Mouse (Mus musculus) retina, adult 2 months (tissue): ENCODE measurements at regions not wholly inside any gene's neighbourhood (a gene's known extent, or its start where the extent isn't known, plus 50 kb on each side); places are given as distances from the start of the nearest gene placed in this dataset.

Experiments used
- DNase-seq: peaks from one replicate; pipeline ENCODE4 v3.0.0-alpha.2; 2012; ENCODE audit warnings: low read depth, low spot score

DNA sequence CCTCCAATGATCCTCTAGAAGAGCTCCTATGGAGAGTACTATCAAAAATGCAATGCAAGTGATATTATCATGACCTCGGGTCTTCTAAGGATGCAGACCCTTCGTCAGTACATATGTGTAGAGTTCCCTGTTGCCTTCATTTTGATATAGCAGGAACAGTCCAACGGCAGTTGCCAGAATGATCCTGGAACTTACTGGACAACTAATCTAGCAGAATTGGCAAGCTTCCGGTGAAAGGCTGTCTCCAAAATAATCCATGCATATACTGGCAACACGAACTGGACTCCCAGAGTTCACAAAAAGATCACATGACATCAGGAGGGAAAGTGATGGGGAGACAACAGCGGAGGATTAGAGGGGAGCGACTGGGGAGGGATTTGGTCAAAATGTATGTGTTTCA, 253.6 kb upstream of the Mgmt start:
- DNase-seq = no peak

DNA sequence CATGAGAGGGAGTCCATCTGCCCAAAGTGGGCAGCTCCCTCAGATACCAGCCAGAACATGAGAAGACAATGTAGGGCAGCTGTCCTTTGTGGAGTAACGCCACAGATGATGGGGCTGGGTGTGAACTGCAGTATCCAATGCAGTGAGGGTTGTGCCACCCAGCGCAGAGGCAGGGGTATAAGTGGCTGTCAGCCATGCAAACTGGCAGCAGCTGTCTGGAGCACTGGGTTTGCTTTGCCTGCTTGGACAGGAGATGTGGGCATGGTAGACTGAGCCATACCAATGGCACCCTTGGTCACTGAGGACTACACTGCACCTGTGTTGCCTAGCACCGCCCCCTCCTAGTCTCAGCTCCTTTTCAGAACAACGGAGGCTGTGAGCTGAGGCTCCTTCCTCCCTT, 244.6 kb upstream of the Mgmt start:
- no peak for DNase-seq

DNA sequence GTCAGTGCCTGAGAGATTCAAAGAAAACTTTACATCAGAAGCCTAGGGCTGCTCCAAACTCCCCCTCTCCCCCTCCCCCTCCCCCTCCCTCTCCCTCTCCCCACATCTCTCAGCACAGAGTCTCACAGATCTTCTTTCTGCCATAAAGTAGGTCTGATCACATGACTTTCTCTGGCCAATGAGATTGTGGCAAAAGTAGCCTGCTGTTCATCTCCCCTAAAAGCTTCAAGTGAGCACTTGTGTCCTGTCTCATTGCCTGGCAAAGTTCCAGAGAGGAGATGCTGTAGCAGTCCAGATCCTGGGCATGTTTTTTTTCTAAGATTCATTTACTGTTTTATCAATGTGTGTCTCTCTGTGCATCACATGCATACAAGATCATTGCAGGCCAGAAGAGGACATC, 234.5 kb upstream of the Mgmt start:
- DNase-seq = no peak

DNA sequence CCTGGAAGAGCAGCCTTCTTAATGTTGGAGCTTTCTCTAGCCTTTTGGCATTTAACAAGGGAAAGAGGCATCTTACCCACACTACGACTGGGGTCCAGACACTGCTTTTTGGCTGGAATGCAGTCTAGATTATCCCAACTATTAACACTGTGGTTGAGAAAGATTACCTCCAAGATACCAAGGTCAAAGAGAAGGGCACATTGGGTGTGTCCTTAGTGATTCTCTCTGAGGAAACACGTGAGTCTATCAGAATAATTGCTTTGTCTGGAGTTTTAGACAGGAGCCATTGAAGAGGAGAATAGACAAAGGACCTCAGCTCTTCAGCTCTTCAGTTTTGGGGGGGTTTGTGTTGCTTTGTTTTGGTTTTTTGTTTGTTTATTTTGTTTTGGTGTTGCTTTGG, 234.0 kb upstream of the Mgmt start:
- no peak for DNase-seq

DNA sequence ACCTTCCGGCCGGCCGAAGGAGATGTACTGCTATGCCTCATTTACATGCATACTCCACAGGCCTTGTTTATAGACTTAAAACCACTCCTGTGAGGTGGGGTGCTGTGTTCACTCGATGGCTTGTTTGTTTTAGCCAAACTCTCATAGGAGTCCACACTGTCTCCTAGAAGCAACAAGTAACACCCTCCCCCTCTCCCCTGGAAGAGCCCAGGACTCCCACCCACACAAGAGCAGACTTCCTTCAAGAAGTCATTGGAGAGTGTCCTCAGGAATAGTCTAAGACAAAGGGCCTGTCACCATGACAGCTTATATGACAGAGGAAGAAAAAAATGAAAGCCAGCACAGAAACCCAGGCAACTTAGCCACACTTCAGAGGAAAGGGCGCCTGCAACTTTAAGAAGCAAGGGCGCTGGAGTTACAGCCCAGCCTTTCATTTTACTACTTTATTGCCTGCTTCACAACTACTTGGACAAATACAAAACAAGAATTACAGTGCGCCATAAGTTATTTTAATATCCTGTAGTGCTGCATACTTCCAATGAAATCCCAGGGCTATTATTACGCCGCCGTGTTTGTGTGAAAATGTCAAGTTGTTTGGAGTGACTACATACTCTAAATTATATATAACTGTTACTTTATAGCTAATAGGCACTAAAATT, 229.9 kb upstream of the Mgmt start:
- no peak for DNase-seq

DNA sequence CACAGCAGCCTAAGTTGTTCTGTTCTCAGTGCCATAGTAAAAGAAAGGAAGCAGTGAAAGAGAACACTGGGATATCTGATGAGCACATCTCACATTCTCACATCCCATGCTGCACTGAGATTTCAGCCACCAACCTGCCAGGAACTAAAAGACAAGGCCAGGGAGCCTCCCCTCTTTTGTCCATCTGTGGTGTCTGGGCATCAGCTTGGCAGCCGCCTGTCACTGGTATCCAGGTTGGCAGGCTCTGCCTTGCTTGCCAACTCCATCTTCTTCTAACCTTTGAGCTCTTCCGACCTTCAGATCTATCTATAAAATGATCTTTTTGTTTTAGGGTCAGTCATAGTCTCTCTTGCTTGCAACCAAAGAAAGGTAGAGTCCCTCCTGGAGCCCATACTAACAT, 228.5 kb upstream of the Mgmt start:
- DNase-seq = no peak

DNA sequence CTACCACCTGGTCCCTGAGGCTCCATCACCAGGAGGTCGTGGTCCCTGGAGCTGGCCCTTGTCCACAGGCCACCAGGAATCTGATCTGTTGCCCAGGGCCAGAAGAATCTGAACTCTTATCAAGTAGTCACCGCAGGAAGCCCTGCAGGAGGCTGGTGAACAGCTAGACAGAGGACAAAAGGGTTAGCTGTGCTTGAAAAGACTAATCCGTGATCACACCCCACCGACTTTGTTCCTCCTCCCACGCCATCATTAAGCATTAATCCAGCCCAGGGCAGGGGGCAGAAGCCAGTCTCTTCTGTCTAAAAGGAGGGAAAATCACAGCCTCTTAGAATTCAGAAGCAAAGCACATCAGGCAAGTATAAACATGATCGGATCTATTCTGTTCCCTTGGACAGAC, 227.7 kb upstream of the Mgmt start:
- DNase-seq = no peak

DNA sequence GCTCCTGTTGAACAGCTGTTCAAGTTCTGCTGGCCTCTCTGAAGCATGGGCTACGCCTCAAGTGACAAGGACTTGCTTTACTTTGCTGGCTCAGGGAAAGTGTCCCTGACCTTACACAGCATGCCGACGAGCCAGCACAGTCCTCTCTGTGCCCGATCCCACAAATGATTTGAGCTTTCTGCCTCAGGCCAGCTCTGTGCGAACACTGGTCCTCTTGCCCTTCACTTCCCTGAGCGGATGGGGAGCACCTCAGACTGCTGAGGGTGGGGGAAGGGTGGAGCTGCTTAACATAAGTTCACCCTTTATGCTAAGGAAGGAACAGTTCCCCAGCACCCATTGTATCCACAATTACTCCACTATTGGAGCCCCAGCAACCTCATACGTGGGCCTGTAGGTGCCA, 223.7 kb upstream of the Mgmt start:
- DNase-seq = no peak

DNA sequence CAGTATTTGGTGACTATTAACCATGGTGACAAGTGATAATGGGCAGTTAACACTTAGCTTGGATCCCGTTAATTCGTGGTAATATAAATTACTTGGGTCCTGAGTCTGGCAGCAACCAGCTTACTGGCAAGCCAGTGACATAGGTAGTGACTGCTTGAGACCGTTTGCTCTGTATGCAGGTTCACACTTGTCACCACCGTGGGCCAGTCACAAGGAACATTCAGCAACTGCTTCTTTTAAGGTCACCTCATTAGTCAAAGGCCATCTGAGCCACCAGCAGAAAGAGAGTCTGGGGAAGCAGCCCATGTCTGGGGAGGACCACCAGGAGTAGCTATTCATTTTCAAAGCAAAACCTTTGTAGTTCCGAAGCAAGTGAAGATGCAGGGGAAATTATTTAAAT, 220.3 kb upstream of the Mgmt start:
- no peak for DNase-seq

DNA sequence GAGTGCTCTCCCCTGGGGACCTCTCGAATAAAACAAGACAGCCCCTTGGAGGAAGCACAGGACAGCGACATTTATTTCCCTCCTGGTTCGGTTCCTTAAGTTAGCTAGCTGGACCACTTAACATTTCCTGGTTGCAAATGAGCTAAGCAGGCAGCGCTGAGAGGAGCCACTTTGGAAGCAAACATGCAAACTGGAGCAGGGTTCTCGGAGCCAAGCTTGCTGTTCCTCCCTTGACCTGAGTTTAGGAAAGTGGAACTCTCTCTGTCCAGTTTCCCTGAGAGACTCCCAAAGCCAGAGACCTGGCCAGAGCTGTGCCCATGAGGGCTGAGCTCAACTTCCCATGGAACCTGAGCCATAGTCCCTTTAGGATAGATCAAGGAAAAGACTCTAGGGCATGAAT, 219.4 kb upstream of the Mgmt start:
- DNase-seq = no peak

DNA sequence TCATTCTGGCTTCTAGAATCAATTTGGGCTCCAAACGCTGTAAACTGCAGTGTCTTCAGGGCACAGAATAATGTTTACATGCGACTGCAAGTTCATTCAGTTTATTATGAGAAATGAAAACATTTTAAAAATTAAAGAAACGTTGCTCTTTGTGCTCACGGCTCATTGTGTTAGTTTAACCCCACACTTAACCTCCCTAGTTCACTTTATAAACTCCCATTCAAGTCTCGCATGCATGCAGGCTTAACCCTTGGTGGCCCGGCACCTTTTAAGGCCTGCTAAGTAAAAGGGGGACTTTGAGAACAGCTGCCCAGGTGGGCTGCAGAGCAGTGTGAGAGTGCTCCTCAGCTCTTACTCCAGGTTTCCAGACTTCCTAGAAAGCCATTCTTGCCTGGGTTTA, 218.3 kb upstream of the Mgmt start:
- DNase-seq = no peak

DNA sequence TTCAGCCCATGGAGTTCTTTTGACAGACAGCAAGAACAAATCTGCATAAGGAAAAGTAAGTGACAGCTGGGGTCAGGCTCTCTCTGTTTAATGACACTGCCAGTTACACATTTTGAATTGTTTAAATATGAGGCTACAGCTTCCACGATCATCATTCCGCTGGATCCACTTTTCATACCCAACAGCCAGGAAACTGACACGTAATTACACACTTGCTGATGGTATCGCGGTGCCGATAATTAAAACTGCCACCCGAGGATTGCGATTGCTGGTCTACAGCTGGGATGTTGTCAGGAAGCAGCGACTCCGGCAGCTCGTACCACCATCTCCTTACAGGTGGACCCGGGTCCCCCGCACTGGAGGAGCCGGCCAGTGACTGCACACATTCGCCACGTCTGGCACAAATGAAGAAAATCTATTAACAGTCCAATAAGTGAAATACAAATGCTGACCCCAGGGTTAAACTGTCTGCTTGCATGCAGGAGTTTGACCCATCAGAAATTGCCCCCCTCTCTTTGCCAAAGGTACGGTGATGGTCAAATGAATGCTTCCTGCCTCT, 217.3 kb upstream of the Mgmt start:
- DNase-seq = no peak

DNA sequence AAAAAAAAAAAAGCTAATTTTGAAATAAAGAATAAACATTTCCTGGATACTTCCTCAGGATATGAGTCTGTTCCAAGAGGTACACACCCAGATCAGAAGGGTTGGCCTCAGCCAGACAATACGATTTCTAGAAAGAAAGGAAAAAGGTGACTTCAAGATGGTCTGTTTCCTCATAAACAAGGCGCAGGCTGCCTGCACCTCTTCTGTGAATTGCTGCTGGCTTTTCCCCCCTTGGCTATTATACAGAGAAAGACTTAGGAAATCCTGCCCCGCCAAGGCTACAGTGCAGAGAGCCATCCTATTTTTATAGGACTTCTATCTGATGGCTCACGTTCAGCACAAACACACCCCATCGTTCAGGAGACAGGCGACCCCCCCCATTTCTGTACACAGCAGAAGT, 204.8 kb upstream of the Mgmt start:
- no peak for DNase-seq

DNA sequence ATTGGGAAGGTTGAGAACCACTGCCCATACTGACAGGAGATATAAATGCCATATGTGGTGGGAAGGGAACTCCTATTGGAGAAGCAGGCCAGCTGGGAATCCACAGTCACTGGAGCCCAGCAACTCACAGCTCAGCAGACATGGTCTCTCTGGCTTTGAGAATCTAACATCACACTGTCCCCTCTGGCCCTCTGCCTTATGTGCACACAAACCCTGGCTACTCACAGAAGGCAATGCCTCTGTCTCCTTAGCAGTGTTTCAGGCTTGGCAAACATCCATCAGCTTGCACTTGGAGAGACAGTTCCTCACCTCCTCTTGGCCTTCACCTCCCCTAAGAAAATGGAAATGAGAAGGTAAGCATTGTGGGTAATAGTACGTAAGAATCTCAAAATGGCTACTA, 188.2 kb upstream of the Mgmt start:
- DNase-seq = no peak

DNA sequence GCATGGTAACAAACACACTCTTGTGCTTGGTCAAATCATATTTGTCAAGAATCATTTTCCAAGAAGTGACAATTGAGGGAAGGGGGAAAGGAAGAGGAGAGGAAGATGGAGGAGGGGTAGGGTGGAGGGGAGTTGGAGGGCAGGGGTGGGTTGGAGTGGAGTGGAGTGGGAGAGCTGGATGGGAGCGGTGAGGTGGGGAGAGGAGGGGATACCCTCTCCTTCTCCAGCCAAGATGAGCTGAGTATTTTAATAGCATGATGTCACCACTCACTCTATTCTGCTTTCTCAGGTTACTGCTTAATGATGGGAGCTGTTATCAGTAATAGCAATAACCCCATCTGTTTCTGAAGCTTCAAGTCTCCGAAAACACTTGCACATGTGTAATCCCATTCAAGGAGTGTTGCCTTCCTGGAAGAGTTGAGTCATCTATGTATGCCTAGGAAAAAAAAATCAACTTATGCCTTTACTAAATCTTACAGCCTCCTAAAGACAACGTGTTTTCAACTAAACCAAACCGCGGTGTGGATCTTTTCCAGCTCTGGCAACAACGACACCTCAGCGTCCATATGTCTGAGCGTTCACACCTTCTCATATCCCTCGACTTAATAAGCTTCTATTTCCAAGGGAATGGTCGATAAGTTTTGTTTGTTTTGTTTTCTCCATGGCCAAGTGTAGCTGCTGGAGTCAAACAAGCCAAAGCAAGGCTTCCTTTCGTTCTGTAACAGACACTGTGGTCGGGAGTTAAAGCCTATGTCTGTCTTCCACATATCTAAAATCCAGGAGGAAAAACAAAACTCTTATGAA, 187.0 kb upstream of the Mgmt start:
- DNase-seq = no peak

DNA sequence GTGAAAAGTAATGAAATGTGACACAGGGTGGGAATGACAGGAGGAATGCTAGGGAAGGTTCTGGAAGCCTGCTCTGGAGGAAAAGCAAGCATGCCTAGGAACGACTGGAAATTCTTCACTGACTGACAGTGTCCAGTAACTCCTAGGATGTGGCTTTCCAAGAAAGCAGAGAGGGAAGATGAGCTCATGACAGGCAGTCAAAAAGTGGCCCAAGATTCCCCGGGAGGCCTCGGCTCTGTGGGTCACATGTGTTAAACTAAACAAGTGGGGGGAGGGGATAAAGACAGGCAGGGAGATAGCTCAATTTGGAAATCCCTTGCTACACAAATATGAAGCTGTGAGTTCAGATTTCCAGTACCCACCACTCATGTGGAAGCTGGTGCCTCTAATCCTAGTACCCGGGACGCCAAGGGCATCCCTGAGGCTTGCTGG, 186.4 kb upstream of the Mgmt start:
- DNase-seq = no peak

DNA sequence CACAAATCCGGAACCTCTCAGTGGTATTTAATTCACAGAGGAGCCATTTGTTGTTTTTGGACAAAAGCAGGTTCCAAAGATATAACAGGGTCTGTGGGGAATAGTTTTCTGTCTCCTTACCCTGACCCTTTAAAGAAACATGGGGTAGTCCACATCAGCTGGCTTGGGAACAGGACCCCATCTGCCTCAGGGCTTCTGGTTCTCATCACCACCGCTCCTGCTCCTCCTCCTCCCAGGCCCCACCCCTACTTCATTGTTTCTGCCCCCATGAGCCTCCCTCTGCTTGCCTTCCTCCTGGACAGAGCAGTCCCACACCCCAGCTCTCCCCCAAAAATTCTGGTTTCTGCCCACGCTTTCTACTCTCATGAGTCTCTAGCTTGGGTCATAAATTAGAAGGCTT, 183.8 kb upstream of the Mgmt start:
- no peak for DNase-seq

DNA sequence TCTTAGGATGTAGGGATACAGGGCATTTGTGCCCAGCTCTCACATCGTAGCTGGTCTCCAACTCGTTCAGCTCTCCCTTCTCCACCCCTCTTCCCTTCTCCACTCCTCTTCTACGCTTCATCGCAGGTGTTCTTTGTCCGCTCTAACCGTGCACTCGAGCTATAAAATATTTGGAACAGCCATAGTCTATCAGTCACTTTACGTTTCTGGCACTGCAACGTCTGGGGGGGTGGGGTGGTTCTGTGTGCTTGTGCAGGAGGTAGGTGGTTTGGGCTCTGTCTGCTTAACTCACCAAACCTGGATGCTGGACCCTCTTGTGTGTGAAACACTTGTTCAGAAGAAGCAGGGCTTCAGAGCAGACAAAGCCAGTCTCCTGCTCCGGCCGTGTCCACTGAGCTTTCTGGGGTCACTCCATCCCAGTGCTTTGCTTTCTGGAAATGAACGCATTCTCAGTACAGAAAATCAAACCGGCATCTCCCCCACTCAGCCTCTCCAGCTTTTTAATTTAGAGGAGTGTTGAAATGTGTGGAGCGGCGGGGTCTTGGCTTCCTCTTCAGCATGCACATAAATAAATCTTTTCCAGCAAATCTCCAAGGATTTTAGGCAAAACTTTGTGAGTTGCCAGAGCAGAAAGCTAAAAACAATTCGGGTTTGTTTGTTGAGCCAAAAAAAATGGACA, 181.3 kb upstream of the Mgmt start:
- DNase-seq = no peak

DNA sequence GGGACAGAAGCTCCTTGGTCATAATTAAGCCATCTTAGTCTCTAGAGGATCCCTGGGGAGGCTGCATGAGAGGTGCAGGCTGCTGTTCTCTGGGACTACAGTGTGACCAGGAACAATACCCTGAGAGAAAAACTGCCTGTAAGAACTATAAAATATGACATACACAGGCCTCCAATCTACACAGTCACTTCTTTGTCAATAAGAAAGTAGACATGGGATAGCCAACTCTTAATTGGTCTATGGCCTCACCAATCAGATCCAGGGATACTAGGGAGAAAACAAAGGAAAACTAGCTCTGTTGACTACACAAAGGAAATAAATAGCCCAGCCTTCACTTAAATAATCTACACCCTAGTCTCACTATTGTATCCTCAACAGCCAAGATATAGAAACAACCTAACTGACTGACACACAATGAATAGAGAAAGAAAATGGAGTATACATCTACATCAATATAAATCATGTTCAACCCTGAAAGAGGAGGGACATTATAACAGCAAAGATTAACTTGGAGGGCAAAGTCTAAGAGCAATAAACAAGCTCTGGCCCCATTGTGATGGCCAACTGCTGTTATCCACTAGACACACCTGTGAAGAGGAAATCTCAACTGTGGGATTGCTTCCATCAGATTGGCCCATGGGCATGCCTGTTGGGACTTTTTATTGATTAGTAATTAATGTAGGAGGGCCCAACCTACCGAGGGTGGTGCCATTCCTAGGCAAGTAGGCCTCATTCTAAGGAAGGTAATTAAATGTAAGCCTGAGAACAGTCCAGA, 166.6 kb upstream of the Mgmt start:
- DNase-seq = no peak

DNA sequence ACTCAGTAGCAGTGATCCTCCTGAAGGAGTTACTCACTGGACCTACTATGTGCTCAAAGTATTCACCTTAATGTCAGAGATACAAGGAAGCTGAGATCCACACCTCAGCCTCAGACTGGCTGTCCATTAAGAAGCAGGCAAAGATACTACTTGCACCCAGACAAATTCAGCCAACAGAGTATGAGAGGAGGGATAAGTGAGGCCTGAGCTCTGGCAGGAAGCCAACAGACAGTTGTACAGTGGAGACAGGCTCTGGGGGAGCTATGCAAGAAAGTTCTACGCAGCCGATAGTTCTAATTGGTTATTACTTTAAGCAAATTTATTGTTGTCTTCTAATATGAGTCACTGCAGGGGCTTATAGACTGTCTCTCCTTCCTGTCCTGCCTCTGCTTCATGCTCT, 152.2 kb upstream of the Mgmt start:
- DNase-seq = no peak

DNA sequence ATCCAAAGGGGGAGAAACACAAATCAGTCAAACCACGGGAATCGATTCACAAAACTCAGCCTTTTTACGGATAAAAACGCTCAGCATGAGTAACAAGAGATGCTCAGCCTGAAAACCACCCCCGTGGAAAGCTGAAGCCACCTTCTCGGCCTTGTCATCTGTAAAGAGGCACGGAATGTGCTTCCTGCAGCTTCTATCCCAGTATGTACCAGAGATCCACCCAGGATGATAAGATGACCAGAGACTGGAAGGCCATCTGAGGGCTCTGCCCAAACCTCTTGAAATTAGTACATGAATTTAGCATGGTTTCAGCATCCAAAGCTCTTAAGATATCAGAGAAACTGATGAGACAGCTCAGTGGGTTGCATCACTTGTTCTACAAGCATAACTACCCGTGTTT, 149.0 kb upstream of the Mgmt start:
- no peak for DNase-seq

DNA sequence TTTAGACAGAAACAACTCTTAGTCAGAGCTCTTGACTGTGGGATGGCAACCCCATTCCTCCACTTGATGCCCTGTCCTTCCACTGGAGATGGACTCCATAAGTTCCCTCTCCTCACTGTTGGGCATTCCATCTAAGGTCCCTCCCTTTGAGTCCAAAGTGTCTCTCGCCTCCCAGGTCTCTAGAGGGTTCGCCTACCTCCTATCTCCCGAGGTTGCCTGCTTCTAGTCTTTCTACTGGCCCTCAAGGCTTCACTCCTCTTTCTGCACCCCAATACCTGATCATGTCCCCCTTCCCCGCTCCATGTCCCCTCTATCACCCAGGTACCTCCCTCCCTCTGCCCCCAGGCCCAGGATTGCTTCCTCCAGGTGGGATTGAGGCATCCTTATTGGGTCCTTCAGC, 142.9 kb upstream of the Mgmt start:
- no peak for DNase-seq
